Mouse (Mus musculus) thymus, adult 2 months (tissue): ENCODE measurements around the gene Gpc6. TPM values are rescaled to one million over a fixed set of nuclear protein-coding genes. Genes with fewer than 3 reads are reported as not detected.

ENCODE experiments used
- DNase-seq: peaks from one replicate; pipeline ENCODE4 v3.0.0; 2021
- H3K27ac ChIP-seq: fragments of 200-500 bp; 2 replicates; pipeline ENCODE4 v1.5.1; 2012; ENCODE audit warnings: low read length, control low read depth; ENCODE audit not compliant: control insufficient read depth, insufficient read depth
- H3K27me3 ChIP-seq: fragments of 200-500 bp; 2 replicates; pipeline ENCODE4 v1.6.1; 2012; ENCODE audit warnings: mild to moderate bottlenecking, low read length, moderate library complexity, mixed read lengths; ENCODE audit not compliant: control insufficient read depth, insufficient read depth
- H3K36me3 ChIP-seq: fragments of 200-500 bp; 2 replicates; pipeline ENCODE4 v1.6.1; 2012; ENCODE audit warnings: mild to moderate bottlenecking, low read length, moderate library complexity; ENCODE audit not compliant: control insufficient read depth, insufficient read depth
- H3K4me1 ChIP-seq: fragments of 200-500 bp; replicated peaks from 2 replicates; pipeline ENCODE4 v1.6.1; 2012; ENCODE audit warnings: low read length; ENCODE audit not compliant: control insufficient read depth, insufficient read depth
- H3K4me3 ChIP-seq: fragments of 200-500 bp; 2 replicates; pipeline ENCODE4 v1.5.1; 2012; ENCODE audit warnings: mild to moderate bottlenecking, low read length, control low read depth, moderate library complexity; ENCODE audit not compliant: control insufficient read depth, insufficient read depth
- CTCF ChIP-seq: fragments of 200-500 bp; IDR thresholded peaks from 2 replicates; pipeline ENCODE4 v1.5.1; 2012; ENCODE audit warnings: mild to moderate bottlenecking, control low read depth, low read length, moderate library complexity, borderline replicate concordance; ENCODE audit not compliant: control insufficient read depth, poor library complexity, insufficient read depth; ENCODE audit errors: extremely low read depth
- POLR2A ChIP-seq: fragments of 200-500 bp; IDR thresholded peaks from 2 replicates; pipeline ENCODE4 v1.6.1; 2012; ENCODE audit warnings: mild to moderate bottlenecking, low read length, control low read depth, moderate library complexity; ENCODE audit not compliant: control insufficient read depth, poor library complexity, insufficient read depth; ENCODE audit errors: extremely low read depth
- WGBS: fragments of 180-500 bp; shearing (Covaris S2); methylation state at CpG from one replicate; pipeline ENCODE4 v1.1.7; 2018; 5-methylcytosine and 5-hydroxymethylcytosine counted together
- polyA plus RNA-seq: library from polyadenylated mRNA; depleted of rRNA; stranded (reverse); fragments of >200 nt; gene quantifications from 2 replicates; pipeline ENCODE4 v1.2.3, GENCODE M21; 2012

Gpc6 gene
- polyA plus RNA-seq, 1 experiment = 1.5 TPM

DNA sequence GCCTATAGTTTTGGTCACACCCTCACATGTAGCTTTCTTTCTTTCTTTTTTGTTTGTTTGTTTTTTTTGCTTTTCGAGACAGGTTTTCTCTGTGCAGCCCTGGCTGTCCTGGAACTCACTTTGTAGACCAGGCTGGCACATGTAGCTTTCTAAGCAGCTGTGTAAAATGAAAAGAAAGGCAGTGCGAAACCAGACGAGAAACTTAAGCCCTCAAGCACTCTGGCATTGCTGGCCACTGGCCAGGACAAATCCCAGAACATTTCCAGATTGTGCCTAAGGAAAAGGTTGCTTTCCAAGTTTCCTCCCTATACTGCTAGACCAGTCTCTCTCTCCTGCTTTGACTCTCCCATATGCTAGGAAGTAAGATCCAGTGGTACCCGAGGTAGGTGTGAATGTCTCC lies 221.6 kb downstream of the Gpc6 start:
- DNase-seq = no peak
- no peaks in the 10 kb centered on the region for H3K4me1 ChIP-seq
- TF ChIP-seq POLR2A (no peak), CTCF (no peak)
- H3K36me3 ChIP-seq = no peaks in the 10 kb centered on the region
- no peak overlapping the region for H3K27ac ChIP-seq
- no peak overlapping the region for H3K4me3 ChIP-seq
- 87% methylated on average over 4 of the region's 4 CpGs for WGBS
- H3K27me3 ChIP-seq = no peaks in the 10 kb centered on the region

DNA sequence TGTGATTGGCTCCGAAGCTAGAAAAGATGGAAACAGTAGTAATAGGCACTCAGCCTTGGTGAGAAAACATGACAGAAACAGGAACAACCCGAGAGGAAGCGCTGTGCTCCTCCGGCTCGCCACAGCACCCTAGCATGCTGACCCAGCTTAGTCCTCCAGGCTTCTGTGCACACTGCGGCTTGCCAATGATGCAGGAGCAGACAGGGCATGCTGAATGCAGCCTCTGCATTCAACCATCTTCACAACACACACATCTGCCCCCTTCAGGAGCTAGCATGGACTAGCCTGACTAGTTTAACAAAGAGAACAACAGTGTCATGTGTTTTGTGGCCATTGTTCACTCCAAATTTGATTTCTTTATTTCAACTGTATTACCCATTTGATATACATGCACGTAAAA lies 226.5 kb downstream of the Gpc6 start:
- WGBS = 80% methylated on average over 7 of the region's 7 CpGs
- no peak for TF ChIP-seq POLR2A
- TF ChIP-seq CTCF = no peak
- no peak for DNase-seq
- no peak overlapping the region for H3K4me3 ChIP-seq
- H3K27ac ChIP-seq = no peak overlapping the region
- no peaks in the 10 kb centered on the region for H3K27me3 ChIP-seq
- no peaks in the 10 kb centered on the region for H3K4me1 ChIP-seq
- H3K36me3 ChIP-seq = no peaks in the 10 kb centered on the region

DNA sequence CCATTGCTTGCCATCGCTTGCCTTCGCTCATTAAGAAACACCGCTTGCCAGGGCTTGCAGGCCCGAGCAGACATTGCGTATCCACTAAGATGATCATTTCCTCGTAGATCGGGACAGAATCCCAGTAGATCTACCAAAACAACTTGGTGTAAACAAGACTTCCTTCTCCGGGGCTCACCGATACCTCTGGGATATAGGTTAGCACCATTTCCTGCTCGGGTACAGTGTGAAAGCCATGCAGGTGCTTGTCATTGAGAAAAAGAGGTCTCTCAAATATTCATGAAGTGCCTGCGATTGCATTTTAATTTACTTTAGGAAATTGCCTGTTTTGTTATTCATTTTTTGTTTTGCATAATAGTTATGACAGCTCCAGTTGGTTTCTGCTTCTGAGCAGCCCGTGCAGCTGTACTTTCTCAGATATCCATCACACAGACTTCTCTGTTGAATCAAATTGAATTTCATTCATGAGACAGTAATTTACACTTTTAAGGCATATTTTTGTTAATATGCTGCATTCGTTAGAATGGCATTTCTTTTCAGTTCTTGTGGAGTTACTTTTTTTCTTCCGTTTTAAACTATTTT lies 230.9 kb downstream of the Gpc6 start:
- TF ChIP-seq POLR2A (no peak), CTCF (no peak)
- DNase-seq = no peak
- H3K36me3 ChIP-seq = no peaks in the 10 kb centered on the region
- H3K27ac ChIP-seq = no peak overlapping the region
- H3K4me1 ChIP-seq = no peaks in the 10 kb centered on the region
- H3K4me3 ChIP-seq = no peak overlapping the region
- 95% methylated on average over 14 of the region's 14 CpGs for WGBS
- no peaks in the 10 kb centered on the region for H3K27me3 ChIP-seq

DNA sequence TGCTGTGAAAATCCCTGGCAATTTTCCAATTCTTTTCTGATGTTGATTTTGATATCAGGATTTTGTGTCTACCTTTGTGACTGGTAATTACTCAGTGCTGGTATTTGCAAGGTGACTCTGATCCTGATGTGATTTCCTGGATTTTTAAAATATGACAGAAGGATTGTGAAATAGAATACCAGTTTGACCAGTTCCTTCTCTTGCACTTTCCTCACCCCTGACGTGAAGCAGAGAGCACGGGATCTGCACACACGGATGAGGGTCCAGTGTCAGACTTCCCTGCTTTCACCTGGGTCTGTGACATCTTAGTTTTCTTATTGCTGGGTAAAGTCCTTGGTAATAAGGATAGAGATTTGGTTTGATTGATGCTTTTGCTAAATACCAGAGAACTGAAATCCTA lies 232.3 kb downstream of the Gpc6 start:
- Histone ChIP-seq H3K27ac (no peak overlapping the region), H3K4me3 (no peak overlapping the region), H3K4me1 (no peaks in the 10 kb centered on the region), H3K36me3 (no peaks in the 10 kb centered on the region), H3K27me3 (no peaks in the 10 kb centered on the region)
- WGBS = 96% methylated on average over 3 of the region's 3 CpGs
- TF ChIP-seq POLR2A (no peak), CTCF (no peak)
- DNase-seq = no peak

DNA sequence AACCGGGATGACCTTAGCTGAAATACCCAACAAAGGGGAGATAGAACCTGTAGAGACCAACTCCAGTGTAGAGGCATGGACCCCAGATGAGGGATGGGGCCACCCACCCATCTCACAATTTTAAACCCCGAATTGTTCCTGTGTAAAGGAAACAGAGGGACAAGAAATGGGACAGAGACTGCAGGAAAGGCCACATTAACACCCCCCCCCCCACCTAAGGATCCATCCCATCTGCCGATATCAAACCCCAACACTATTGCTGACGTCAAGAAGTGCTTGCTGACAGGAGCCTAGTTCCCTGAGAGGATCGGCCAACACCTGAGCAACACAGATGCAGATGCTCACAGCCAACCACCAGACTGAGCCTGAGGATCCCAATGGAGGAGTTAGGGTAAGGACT lies 241.2 kb downstream of the Gpc6 start:
- Histone ChIP-seq H3K27ac (no peak overlapping the region), H3K27me3 (no peaks in the 10 kb centered on the region), H3K4me1 (no peaks in the 10 kb centered on the region), H3K4me3 (no peak overlapping the region), H3K36me3 (no peaks in the 10 kb centered on the region)
- TF ChIP-seq POLR2A = no peak
- TF ChIP-seq CTCF = no peak
- 91% methylated on average over 5 of the region's 5 CpGs for WGBS
- DNase-seq = no peak

DNA sequence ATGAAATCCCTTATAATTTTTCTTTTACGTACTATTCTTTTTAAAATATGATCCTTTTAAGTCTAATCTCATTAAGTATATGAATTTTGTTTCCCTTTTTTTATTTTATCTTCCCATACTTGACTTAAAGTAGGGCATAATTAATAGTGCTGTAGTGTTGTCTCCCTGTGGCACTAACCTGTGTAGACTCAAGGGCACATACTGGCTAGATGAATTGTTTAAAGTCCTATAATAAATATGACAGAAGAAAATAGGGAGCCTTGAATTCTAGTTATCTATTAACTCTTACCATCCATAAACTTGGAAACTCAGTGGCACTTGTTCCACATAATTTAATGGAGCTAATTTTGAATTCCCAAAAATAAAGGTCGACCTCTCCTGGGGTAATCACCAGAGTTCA lies 268.2 kb downstream of the Gpc6 start:
- H3K27me3 ChIP-seq = no peaks in the 10 kb centered on the region
- H3K36me3 ChIP-seq = no peaks in the 10 kb centered on the region
- 87% methylated on average over 2 of the region's 2 CpGs for WGBS
- H3K4me3 ChIP-seq = no peak overlapping the region
- no peak overlapping the region for H3K27ac ChIP-seq
- no peaks in the 10 kb centered on the region for H3K4me1 ChIP-seq
- DNase-seq = no peak
- no peak for TF ChIP-seq POLR2A
- no peak for TF ChIP-seq CTCF

DNA sequence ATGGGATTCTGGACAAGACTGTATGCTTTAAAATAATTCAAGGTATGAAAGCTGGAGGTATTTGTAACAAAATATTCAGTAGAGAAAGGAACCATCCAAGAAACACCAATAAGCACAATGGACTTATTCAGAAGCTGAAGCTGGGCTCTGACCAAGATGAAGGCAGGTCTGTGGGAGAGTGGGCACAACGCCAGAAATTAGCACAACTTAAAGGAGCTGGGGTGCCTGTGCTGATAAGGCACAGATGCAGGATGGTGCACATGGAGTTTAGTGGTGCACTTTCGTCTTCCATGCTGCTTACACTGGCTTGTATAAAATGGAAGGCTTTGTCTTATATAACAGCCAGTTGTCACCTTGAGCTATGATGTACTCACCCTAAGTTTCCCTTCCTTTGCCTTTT lies 276.9 kb downstream of the Gpc6 start:
- no peak overlapping the region for H3K27ac ChIP-seq
- 83% methylated on average over 2 of the region's 2 CpGs for WGBS
- no peaks in the 10 kb centered on the region for H3K4me1 ChIP-seq
- no peak overlapping the region for H3K4me3 ChIP-seq
- no peaks in the 10 kb centered on the region for H3K36me3 ChIP-seq
- DNase-seq = no peak
- H3K27me3 ChIP-seq = no peaks in the 10 kb centered on the region
- TF ChIP-seq CTCF = no peak
- no peak for TF ChIP-seq POLR2A
